Mouse (Mus musculus): ENCODE results near the gene Osmr. TPM values are rescaled to one million over a fixed set of nuclear protein-coding genes. Genes with fewer than 3 reads are reported as not detected.
"Not testable (repeated sequence)": the region's sequence is repeated elsewhere in the genome, so short reads cannot be mapped to it uniquely, and the experiment has no call there.

The Osmr gene
- total and polyA plus RNA-seq, 3 experiments = 7.5 to 11.9 (median 9.6) TPM

GRCm38 (mm10) chr15:6859781-6860180, 15.0 kb downstream of the Osmr start:
- Histone ChIP-seq H3K36me3 (ENCODE audit: control insufficient read depth, insufficient read depth, low read length) (peaks cover 29% of the 10 kb centered on the region), H3K4me1 (ENCODE audit: control insufficient read depth, insufficient read depth, low read length) (peaks cover 30% of the 10 kb centered on the region), H3K4me3 (no peak overlapping the region), H3K9ac (ENCODE audit: low read depth, low read length) (no peak overlapping the region), H3K27me3 (ENCODE audit: control insufficient read depth, insufficient read depth, low read length) (no peaks in the 10 kb centered on the region), H3K27ac (no peak overlapping the region), H3K79me2 (replicated peaks; ENCODE audit: control insufficient read depth, insufficient read depth, low read length) (no peaks in the 10 kb centered on the region)
- intact Hi-C loops (cut with DNase I) = loop anchor here (2.0 kb wide), 1 partner anchor 23 kb away; no protein-coding TSS in a partner anchor
- DNase-seq = no peak
- TF ChIP-seq EP300 (IDR thresholded peaks at IDR 0.05; ENCODE audit: insufficient read depth, low read depth, low read length) = no peak
- no peak for TF ChIP-seq CTCF (IDR thresholded peaks at IDR 0.05)
- no peak for TF ChIP-seq POLR2A (IDR thresholded peaks at IDR 0.05; ENCODE audit: insufficient read depth, low read depth, low read length)
- 87% methylated on average over 7 of the region's 7 CpGs for WGBS

GRCm38 (mm10) chr15:6858871-6859270, 15.9 kb downstream of the Osmr start:
- Histone ChIP-seq H3K79me2 (replicated peaks; ENCODE audit: control insufficient read depth, insufficient read depth, low read length) (no peaks in the 10 kb centered on the region), H3K9ac (ENCODE audit: low read depth, low read length) (no peak overlapping the region), H3K4me3 (no peak overlapping the region), H3K4me1 (ENCODE audit: control insufficient read depth, insufficient read depth, low read length) (peaks cover 25% of the 10 kb centered on the region), H3K27ac (peak overlapping the region; percentile 49; the same call in 1 of the 2 replicates), H3K27me3 (ENCODE audit: control insufficient read depth, insufficient read depth, low read length) (no peaks in the 10 kb centered on the region), H3K36me3 (ENCODE audit: control insufficient read depth, insufficient read depth, low read length) (peaks cover 29% of the 10 kb centered on the region)
- intact Hi-C loops (cut with DNase I) = no loop called here
- TF ChIP-seq CTCF (IDR thresholded peaks at IDR 0.05) = no peak
- no peak for TF ChIP-seq EP300 (IDR thresholded peaks at IDR 0.05; ENCODE audit: insufficient read depth, low read depth, low read length)
- TF ChIP-seq POLR2A (IDR thresholded peaks at IDR 0.05; ENCODE audit: insufficient read depth, low read depth, low read length) = no peak
- no peak for DNase-seq
- 48% methylated on average over 4 of the region's 4 CpGs for WGBS

GRCm38 (mm10) chr15:6857270-6857905, 17.4 kb downstream of the Osmr start:
- TF ChIP-seq POLR2A (IDR thresholded peaks at IDR 0.05; ENCODE audit: insufficient read depth, low read depth, low read length) (no peak), EP300 (IDR thresholded peaks at IDR 0.05; ENCODE audit: insufficient read depth, low read depth, low read length) (no peak), CTCF (IDR thresholded peaks at IDR 0.05) (no peak)
- no peak overlapping the region for H3K4me3 ChIP-seq
- intact Hi-C loops (cut with DNase I) = no loop called here
- no peak overlapping the region for H3K9ac ChIP-seq (ENCODE audit: low read depth, low read length)
- no peak for DNase-seq
- peaks cover 20% of the 10 kb centered on the region for H3K4me1 ChIP-seq (ENCODE audit: control insufficient read depth, insufficient read depth, low read length)
- H3K27ac ChIP-seq = no peak overlapping the region
- no peaks in the 10 kb centered on the region for H3K79me2 ChIP-seq (replicated peaks; ENCODE audit: control insufficient read depth, insufficient read depth, low read length)
- 90% methylated on average over 9 of the region's 9 CpGs for WGBS
- no peaks in the 10 kb centered on the region for H3K27me3 ChIP-seq (ENCODE audit: control insufficient read depth, insufficient read depth, low read length)
- H3K36me3 ChIP-seq (ENCODE audit: control insufficient read depth, insufficient read depth, low read length) = peaks cover 25% of the 10 kb centered on the region

GRCm38 (mm10) chr15:6849851-6850250, 24.9 kb downstream of the Osmr start:
- H3K79me2 ChIP-seq (replicated peaks; ENCODE audit: control insufficient read depth, insufficient read depth, low read length) = no peaks in the 10 kb centered on the region
- no peak overlapping the region for H3K9ac ChIP-seq (ENCODE audit: low read depth, low read length)
- H3K27me3 ChIP-seq (ENCODE audit: control insufficient read depth, insufficient read depth, low read length) = no peaks in the 10 kb centered on the region
- 53% methylated on average over 1 of the region's 1 CpGs for WGBS
- intact Hi-C loops (cut with DNase I) = no loop called here
- H3K27ac ChIP-seq = no peak overlapping the region
- peaks cover 14% of the 10 kb centered on the region for H3K36me3 ChIP-seq (ENCODE audit: control insufficient read depth, insufficient read depth, low read length)
- no peak overlapping the region for H3K4me3 ChIP-seq
- TF ChIP-seq CTCF (IDR thresholded peaks at IDR 0.05) = no peak
- no peak for TF ChIP-seq EP300 (IDR thresholded peaks at IDR 0.05; ENCODE audit: insufficient read depth, low read depth, low read length)
- TF ChIP-seq POLR2A (IDR thresholded peaks at IDR 0.05; ENCODE audit: insufficient read depth, low read depth, low read length) = no peak
- no peak for DNase-seq
- H3K4me1 ChIP-seq (ENCODE audit: control insufficient read depth, insufficient read depth, low read length) = no peaks in the 10 kb centered on the region

GRCm38 (mm10) chr15:6840199-6840598, 34.6 kb downstream of the Osmr start:
- Histone ChIP-seq H3K27ac (no peak overlapping the region), H3K27me3 (ENCODE audit: control insufficient read depth, insufficient read depth, low read length) (no peaks in the 10 kb centered on the region), H3K9ac (ENCODE audit: low read depth, low read length) (no peak overlapping the region), H3K4me3 (no peak overlapping the region), H3K79me2 (replicated peaks; ENCODE audit: control insufficient read depth, insufficient read depth, low read length) (no peaks in the 10 kb centered on the region), H3K36me3 (ENCODE audit: control insufficient read depth, insufficient read depth, low read length) (0 out of 2 replicates have a peak, but pooled peaks cover 2% of the 10 kb centered on the region), H3K4me1 (ENCODE audit: control insufficient read depth, insufficient read depth, low read length) (no peaks in the 10 kb centered on the region)
- TF ChIP-seq POLR2A (IDR thresholded peaks at IDR 0.05; ENCODE audit: insufficient read depth, low read depth, low read length) = no peak
- peak; percentile 88 for TF ChIP-seq CTCF (IDR thresholded peaks at IDR 0.05)
- intact Hi-C loops (cut with DNase I) = loop anchor here (1.0 to 2.0 kb wide), 2 partner anchors 44 to 387 kb away; no protein-coding TSS in a partner anchor
- DNase-seq = no peak
- 40% methylated on average over 4 of the region's 4 CpGs for WGBS

- Histone ChIP-seq H3K4me3 (no peak overlapping the region), H3K36me3 (ENCODE audit: control insufficient read depth, insufficient read depth, low read length) (no peaks in the 10 kb centered on the region), H3K27ac (no peak overlapping the region), H3K79me2 (replicated peaks; ENCODE audit: control insufficient read depth, insufficient read depth, low read length) (no peaks in the 10 kb centered on the region), H3K4me1 (ENCODE audit: control insufficient read depth, insufficient read depth, low read length) (no peaks in the 10 kb centered on the region), H3K27me3 (ENCODE audit: control insufficient read depth, insufficient read depth, low read length) (no peaks in the 10 kb centered on the region), H3K9ac (ENCODE audit: low read depth, low read length) (no peak overlapping the region)
- WGBS = 63% methylated on average over 4 of the region's 4 CpGs
- TF ChIP-seq POLR2A (IDR thresholded peaks at IDR 0.05; ENCODE audit: insufficient read depth, low read depth, low read length) (no peak), EP300 (IDR thresholded peaks at IDR 0.05; ENCODE audit: insufficient read depth, low read depth, low read length) (no peak), CTCF (IDR thresholded peaks at IDR 0.05) (no peak)
- intact Hi-C loops (cut with DNase I) = no loop called here
- no peak for DNase-seq
Observed at GRCm38 (mm10) chr15:6815807-6816206, 59.0 kb downstream of the Osmr start.

DNA sequence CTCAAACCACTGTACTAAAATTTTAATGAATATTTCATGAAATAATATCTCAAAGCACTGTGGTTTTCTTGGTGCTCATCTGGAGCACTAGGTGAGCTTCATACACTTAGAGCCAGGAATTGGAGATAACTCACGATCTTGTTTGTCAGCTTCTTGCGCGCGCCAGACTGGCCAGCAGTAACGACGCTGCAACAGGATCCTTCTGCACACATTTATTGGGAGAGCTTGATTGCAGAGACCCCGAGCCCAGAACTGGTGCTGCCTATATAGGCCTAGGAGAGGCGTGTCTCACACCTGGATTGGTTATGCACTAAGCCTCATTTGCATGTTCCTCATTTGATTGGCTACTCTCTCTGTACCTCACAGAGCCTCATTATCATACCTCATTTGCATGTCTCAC, 73.6 kb downstream of the Osmr start:
- H3K4me1 ChIP-seq (ENCODE audit: control insufficient read depth, insufficient read depth, low read length); H3K27ac ChIP-seq; H3K9ac ChIP-seq (ENCODE audit: low read depth, low read length); H3K27me3 ChIP-seq (ENCODE audit: control insufficient read depth, insufficient read depth, low read length); H3K4me3 ChIP-seq; H3K79me2 ChIP-seq (replicated peaks; ENCODE audit: control insufficient read depth, insufficient read depth, low read length); intact Hi-C loops (cut with DNase I); DNase-seq; H3K36me3 ChIP-seq (ENCODE audit: control insufficient read depth, insufficient read depth, low read length): not testable (repeated sequence)
- 99% methylated on average over 8 of the region's 8 CpGs for WGBS
